Mouse (Mus musculus): ENCODE results near the gene Kcnq1. TPM values are rescaled to one million over a fixed set of nuclear protein-coding genes. Genes with fewer than 3 reads are reported as not detected.

The Kcnq1 gene
- polyA plus RNA-seq, 1 experiment from 2014 or later: 7.9 TPM

- no peaks in the 10 kb centered on the region for H3K36me3 ChIP-seq
- H3K9ac ChIP-seq: no peak overlapping the region
- no peak overlapping the region for H3K4me2 ChIP-seq (replicated peaks)
- 0 out of 2 replicates have a peak, but pooled peaks cover 11% of the 10 kb centered on the region for H3K4me1 ChIP-seq (replicated peaks)
- WGBS: 68% methylated on average over 3 of the region's 3 CpGs
- H3K27me3 ChIP-seq (replicated peaks): no peaks in the 10 kb centered on the region
- no peak overlapping the region for H3K4me3 ChIP-seq (replicated peaks)
- no peaks in the 10 kb centered on the region for H3K9me3 ChIP-seq
- peak; percentile 78 for ATAC-seq
- H3K27ac ChIP-seq: peak overlapping the region; percentile 37; the same call in 1 of the 2 replicates
Measured at GRCm38 (mm10) chr7:143341301-143341980, 235.3 kb downstream of the Kcnq1 start.

- Histone ChIP-seq H3K4me2 (replicated peaks) (no peak overlapping the region), H3K27me3 (replicated peaks) (no peaks in the 10 kb centered on the region), H3K36me3 (no peaks in the 10 kb centered on the region), H3K27ac (0 out of 2 replicates have a peak overlapping the region, but pooled peaks have one; percentile 3), H3K4me1 (replicated peaks) (0 out of 2 replicates have a peak, but pooled peaks cover 11% of the 10 kb centered on the region), H3K4me3 (replicated peaks) (no peak overlapping the region), H3K9me3 (no peaks in the 10 kb centered on the region), H3K9ac (no peak overlapping the region)
- WGBS: 49% methylated on average over 12 of the region's 12 CpGs
- ATAC-seq: no peak
Measured at GRCm38 (mm10) chr7:143343781-143344306, 237.7 kb downstream of the Kcnq1 start.

DNA sequence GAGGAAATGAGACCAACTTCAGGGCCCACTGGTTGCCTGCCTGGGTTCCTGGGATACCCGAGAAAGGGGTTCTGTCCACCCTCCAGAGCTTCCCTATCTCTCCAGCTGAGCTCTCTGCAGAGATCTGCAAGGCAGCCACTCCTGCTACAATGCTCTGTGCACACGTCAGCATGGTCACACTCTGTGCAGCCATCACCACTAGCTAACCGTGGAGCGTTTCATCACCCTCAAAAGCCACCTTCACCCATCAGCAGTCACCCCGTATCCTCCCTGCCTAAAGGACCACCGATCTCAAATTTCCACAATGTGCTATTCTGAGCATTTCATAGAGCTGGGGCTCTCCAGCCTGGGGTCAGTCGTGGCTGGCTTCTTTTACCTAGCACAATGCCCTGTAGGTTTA, 243.1 kb downstream of the Kcnq1 start:
- Histone ChIP-seq H3K27me3 (replicated peaks) (no peaks in the 10 kb centered on the region), H3K36me3 (no peaks in the 10 kb centered on the region), H3K9ac (no peak overlapping the region), H3K4me2 (replicated peaks) (no peak overlapping the region), H3K4me1 (replicated peaks) (no peaks in the 10 kb centered on the region), H3K27ac (no peak overlapping the region), H3K4me3 (replicated peaks) (no peak overlapping the region), H3K9me3 (no peaks in the 10 kb centered on the region)
- 78% methylated on average over 7 of the region's 7 CpGs for WGBS
- no peak for ATAC-seq

DNA sequence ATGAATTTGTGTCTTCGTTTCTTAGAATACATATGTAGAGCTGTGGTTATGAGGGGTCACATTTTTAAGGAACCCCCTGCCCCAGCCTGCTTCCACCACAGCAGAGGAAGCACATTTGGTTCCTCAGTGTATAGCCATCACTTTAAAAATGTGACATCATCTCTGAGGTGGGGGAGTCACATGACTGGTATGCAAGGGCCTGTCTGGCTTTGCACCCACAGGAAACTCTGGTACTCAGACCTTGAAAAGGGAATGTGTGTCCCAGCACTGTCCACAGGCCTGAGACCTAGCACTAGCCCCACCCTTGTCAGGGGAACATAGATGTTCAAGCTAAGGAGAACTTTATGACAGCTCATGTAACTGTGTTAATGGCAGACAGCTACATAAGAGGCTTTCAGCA, 243.7 kb downstream of the Kcnq1 start:
- H3K4me1 ChIP-seq (replicated peaks): no peaks in the 10 kb centered on the region

DNA sequence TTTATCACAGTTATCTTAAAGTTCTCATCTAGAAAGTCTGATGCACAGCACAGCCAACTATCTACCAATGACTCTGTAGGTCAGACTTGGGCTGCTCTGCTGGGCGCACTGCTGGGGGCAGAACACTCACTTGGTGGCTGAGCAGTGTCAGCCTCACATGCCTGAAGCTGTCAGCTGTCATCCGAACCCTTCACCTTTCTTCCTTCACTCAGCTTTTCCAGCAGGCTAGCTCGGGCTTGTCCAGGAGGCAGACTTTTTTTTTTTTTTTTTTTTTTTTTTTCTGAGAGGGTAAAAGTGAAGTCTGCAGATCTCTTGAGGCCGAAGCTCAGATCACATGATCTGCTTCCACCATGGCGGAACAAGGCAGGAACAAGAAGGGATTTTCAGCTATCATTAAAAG, 249.7 kb downstream of the Kcnq1 start:
- H3K36me3 ChIP-seq: no peaks in the 10 kb centered on the region
- H3K9me3 ChIP-seq: no peaks in the 10 kb centered on the region
- H3K4me1 ChIP-seq (replicated peaks): no peaks in the 10 kb centered on the region
- H3K27me3 ChIP-seq (replicated peaks): no peaks in the 10 kb centered on the region
- H3K9ac ChIP-seq: no peak overlapping the region
- no peak overlapping the region for H3K4me3 ChIP-seq (replicated peaks)
- no peak for ATAC-seq
- H3K27ac ChIP-seq: no peak overlapping the region
- 69% methylated on average over 5 of the region's 5 CpGs for WGBS
- no peak overlapping the region for H3K4me2 ChIP-seq (replicated peaks)

More for the DNA sequence above, 243.7 kb downstream of the Kcnq1 start:
- H3K27ac ChIP-seq: no peak overlapping the region
- H3K9ac ChIP-seq: no peak overlapping the region
- no peak overlapping the region for H3K4me2 ChIP-seq (replicated peaks)
- no peak for ATAC-seq
- no peak overlapping the region for H3K4me3 ChIP-seq (replicated peaks)
- WGBS: 74% methylated on average over 1 of the region's 1 CpGs
- no peaks in the 10 kb centered on the region for H3K36me3 ChIP-seq
- no peaks in the 10 kb centered on the region for H3K9me3 ChIP-seq
- no peaks in the 10 kb centered on the region for H3K27me3 ChIP-seq (replicated peaks)

DNA sequence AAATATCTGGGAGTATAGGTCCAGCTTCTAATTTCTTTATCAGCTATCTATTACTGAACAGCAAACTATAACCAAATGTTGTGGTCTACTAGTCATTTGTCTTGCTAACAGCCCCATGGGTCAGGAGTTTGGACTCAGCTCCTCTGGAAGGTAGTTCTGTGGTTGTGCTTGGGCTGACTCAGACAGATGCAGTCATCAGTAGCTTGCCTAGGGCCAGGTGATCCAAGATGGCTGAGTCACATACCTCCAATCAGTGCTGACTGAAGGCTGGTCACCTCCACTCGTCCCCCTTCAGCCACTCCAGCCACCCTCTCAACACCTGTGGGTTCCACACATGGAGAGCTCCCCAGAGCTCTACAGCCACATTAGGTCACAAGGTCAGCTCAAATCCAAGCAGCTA, 250.9 kb downstream of the Kcnq1 start:
- H3K27ac ChIP-seq: no peak overlapping the region
- H3K4me1 ChIP-seq (replicated peaks): no peaks in the 10 kb centered on the region
- ATAC-seq: no peak
- H3K4me2 ChIP-seq (replicated peaks): no peak overlapping the region
- H3K4me3 ChIP-seq (replicated peaks): no peak overlapping the region
- 58% methylated on average over 1 of the region's 1 CpGs for WGBS
- H3K9me3 ChIP-seq: no peaks in the 10 kb centered on the region
- H3K27me3 ChIP-seq (replicated peaks): no peaks in the 10 kb centered on the region
- no peak overlapping the region for H3K9ac ChIP-seq
- H3K36me3 ChIP-seq: no peaks in the 10 kb centered on the region

- no peaks in the 10 kb centered on the region for H3K36me3 ChIP-seq
- no peak overlapping the region for H3K9ac ChIP-seq
- no peak overlapping the region for H3K4me2 ChIP-seq (replicated peaks)
- no peak for ATAC-seq
- WGBS: 65% methylated on average over 4 of the region's 4 CpGs
- no peaks in the 10 kb centered on the region for H3K27me3 ChIP-seq (replicated peaks)
- H3K4me1 ChIP-seq (replicated peaks): no peaks in the 10 kb centered on the region
- H3K9me3 ChIP-seq: no peaks in the 10 kb centered on the region
- 0 out of 2 replicates have a peak overlapping the region, but pooled peaks have one; percentile 20 for H3K27ac ChIP-seq
- no peak overlapping the region for H3K4me3 ChIP-seq (replicated peaks)
Measured at GRCm38 (mm10) chr7:143357831-143358230, 251.7 kb downstream of the Kcnq1 start.

DNA sequence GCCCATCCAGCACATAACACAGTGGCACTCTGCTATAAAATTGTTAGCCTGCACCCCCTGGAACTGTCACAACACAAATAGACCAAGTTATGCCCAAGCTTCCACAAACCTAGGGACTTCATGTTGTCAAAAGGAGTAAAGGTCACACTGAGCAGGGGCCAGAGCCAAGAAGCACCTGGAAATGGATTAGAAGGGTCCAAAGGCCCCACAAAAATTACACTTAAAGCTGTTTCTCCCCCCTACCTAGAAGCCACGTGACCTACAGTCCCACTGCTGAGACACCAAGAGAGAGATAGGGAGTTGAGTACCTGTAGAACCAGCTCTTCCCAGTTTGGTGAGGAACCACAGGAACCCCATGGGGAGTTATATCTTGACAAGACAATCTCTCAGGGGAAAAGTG, 253.6 kb downstream of the Kcnq1 start:
- peak; percentile 75 for ATAC-seq
- Histone ChIP-seq H3K36me3 (no peaks in the 10 kb centered on the region), H3K27ac (no peak overlapping the region), H3K4me3 (replicated peaks) (no peak overlapping the region), H3K9me3 (no peaks in the 10 kb centered on the region), H3K4me2 (replicated peaks) (no peak overlapping the region), H3K27me3 (replicated peaks) (no peaks in the 10 kb centered on the region), H3K9ac (no peak overlapping the region), H3K4me1 (replicated peaks) (no peaks in the 10 kb centered on the region)
- 56% methylated on average over 1 of the region's 1 CpGs for WGBS

DNA sequence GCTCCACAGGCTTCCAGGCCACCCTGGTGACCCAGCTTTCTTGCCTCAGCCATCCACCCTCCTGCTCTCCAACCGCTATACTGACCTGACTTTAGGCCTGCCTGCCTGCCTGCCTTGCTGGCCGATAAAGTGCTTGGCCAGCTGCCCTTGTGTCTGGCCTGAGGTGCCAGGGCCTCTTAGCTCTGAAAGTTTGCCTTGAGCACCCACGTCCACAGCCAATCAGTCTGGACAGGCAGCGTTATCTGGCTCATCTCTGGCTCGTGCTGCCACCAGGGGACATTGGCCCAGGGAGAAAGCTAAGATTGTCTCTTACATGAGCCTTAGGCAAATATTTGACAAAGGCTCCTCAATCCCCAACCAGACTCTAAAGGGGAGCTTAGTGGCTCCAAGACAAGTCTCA, 254.6 kb downstream of the Kcnq1 start:
- WGBS: 68% methylated on average over 5 of the region's 5 CpGs
- Histone ChIP-seq H3K27me3 (replicated peaks) (no peaks in the 10 kb centered on the region), H3K9ac (no peak overlapping the region), H3K36me3 (no peaks in the 10 kb centered on the region), H3K4me1 (replicated peaks) (peaks cover 7% of the 10 kb centered on the region; the same call in 1 of the 2 replicates), H3K4me3 (replicated peaks) (no peak overlapping the region), H3K4me2 (replicated peaks) (no peak overlapping the region), H3K27ac (no peak overlapping the region), H3K9me3 (no peaks in the 10 kb centered on the region)
- no peak for ATAC-seq

DNA sequence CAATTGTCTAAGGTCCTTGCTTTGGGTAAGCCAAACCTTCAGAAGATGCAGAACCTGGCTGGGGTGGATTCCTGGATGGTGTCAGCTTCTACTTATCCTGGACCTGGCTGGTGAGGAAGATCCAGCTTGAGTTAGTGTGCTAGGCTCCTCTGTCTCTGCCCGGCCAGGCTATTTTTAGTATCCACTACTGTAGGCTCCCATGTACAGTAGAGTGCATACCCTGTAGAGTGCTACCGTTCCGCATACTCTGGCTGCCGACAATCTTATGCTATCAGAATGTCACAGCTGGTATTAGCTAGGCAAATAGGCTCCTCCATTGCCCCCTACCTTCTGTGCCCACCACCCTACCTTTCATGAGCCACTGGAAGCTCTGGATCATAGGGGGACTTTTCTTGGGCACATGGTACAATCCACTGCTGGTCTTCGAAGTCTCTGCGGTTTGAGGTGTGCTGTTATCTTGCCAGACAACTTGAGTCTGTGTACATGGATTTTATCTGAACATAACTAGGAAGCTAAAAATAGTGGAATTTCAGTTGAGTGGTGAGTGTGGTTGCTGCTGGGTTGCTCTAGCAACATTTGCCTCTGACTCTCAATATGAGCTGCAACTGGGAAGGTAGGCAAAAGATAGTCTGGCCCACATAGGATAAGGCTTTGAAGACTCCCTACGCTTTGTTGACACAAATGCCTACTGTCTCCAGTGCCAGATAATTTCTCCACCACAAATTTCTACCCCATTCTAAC, 258.1 kb downstream of the Kcnq1 start:
- Histone ChIP-seq H3K36me3 (no peaks in the 10 kb centered on the region), H3K9ac (no peak overlapping the region), H3K4me2 (replicated peaks) (no peak overlapping the region), H3K4me3 (replicated peaks) (no peak overlapping the region), H3K27me3 (replicated peaks) (no peaks in the 10 kb centered on the region), H3K27ac (no peak overlapping the region), H3K4me1 (replicated peaks) (peaks cover 12% of the 10 kb centered on the region; the same call in 1 of the 2 replicates), H3K9me3 (no peaks in the 10 kb centered on the region)
- WGBS: 88% methylated on average over 7 of the region's 7 CpGs
- ATAC-seq: no peak

DNA sequence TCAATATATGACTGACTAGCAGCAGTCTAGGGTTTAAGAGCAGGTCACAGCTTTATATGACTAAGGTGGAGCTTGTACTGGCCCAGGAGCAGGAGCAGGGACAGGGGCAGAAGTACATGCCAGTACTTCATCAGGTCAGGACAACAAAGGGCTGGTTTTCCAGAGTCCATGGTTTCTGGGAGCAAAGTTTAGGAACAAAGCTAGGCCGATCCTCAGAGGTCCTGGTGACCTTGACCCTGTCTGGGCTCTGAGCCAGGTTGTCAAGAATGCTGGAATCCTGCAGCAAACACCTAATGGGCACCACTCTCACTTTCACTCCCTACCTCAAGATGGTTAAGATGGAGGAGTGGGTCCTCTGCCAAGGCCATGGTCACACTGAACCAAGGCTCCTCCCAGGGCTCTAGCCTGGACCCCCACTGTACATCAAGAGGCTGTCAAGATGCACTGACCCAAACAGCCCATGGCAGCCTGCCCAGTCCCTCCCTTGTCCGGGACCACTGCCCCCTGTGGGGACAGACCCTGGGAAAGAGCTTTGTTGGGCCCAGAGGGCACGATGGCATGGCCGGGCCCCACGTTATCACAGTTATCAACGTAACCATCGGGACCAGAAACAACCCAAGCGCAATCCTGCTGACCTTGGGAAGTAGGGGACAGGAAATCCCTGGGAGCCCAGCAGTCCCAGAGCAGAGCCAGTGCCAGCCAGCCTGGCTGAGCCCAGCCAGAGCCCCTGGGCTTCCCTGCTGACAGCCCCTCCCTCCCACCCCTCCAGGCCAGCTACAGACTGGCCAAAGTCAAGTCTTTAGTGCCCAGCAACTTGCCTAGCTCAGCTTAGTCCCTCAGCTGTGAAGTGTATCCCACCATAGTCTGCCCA, 259.0 kb downstream of the Kcnq1 start:
- Histone ChIP-seq H3K4me2 (replicated peaks) (no peak overlapping the region), H3K27ac (no peak overlapping the region), H3K4me1 (replicated peaks) (peaks cover 12% of the 10 kb centered on the region; the same call in 1 of the 2 replicates), H3K9me3 (no peaks in the 10 kb centered on the region), H3K27me3 (replicated peaks) (no peaks in the 10 kb centered on the region), H3K4me3 (replicated peaks) (no peak overlapping the region), H3K36me3 (no peaks in the 10 kb centered on the region), H3K9ac (no peak overlapping the region)
- WGBS: 71% methylated on average over 8 of the region's 8 CpGs
- ATAC-seq: 0 out of 2 replicates have a peak, but pooled peaks have one; percentile 19
